Mouse (Mus musculus) hindbrain, postnatal 0 days (tissue): Measurements from ENCODE around the gene Sh3pxd2a. TPM values are rescaled to one million over a fixed set of nuclear protein-coding genes. Genes with fewer than 3 reads are reported as not detected.

Source experiments
- ATAC-seq: fragments of 200-750 bp; cut with Nextera tagmentation; 2 replicates; pipeline ENCODE4 v1.8.0; 2017; ENCODE audit warnings: mild to moderate bottlenecking, moderate TSS enrichment, moderate library complexity
- DNase-seq: peaks from one replicate; pipeline ENCODE4 v3.0.0-alpha.2; 2015; ENCODE audit warnings: low spot score
- H3K27ac ChIP-seq: fragments of 300-500 bp; sonication (generic); 2 replicates; pipeline ENCODE4 v1.5.1; 2014; ENCODE audit warnings: mild to moderate bottlenecking
- H3K27me3 ChIP-seq: fragments of 300-500 bp; sonication (generic); 2 replicates; pipeline ENCODE4 v1.6.1; 2014; ENCODE audit warnings: low read length, mixed read lengths; ENCODE audit not compliant: insufficient read depth
- H3K36me3 ChIP-seq: fragments of 300-500 bp; sonication (generic); 2 replicates; pipeline ENCODE4 v1.6.1; 2014; ENCODE audit warnings: low read length, mixed read lengths; ENCODE audit not compliant: insufficient read depth
- H3K4me1 ChIP-seq: fragments of 300-500 bp; sonication (generic); 2 replicates; pipeline ENCODE4 v1.6.1; 2014; ENCODE audit warnings: antibody characterized with exemption, low read length, mixed read lengths; ENCODE audit not compliant: insufficient read depth
- H3K4me2 ChIP-seq: fragments of 300-500 bp; sonication (generic); 2 replicates; pipeline ENCODE4 v1.6.1; 2014; ENCODE audit warnings: low read depth, mild to moderate bottlenecking, low read length, moderate library complexity, mixed read lengths
- H3K4me3 ChIP-seq: fragments of 300-500 bp; sonication (generic); 2 replicates; pipeline ENCODE4 v1.5.1; 2014; ENCODE audit warnings: low read length
- H3K9ac ChIP-seq: fragments of 300-500 bp; sonication (generic); replicated peaks from 2 replicates; pipeline ENCODE4 v1.6.1; 2014; ENCODE audit warnings: mild to moderate bottlenecking, low read length, moderate library complexity, mixed read lengths
- H3K9me3 ChIP-seq: fragments of 300-500 bp; sonication (generic); 2 replicates; pipeline ENCODE4 v1.6.1; 2016; ENCODE audit warnings: low read length, mixed read lengths
- CTCF ChIP-seq: IDR thresholded peaks from 2 replicates; pipeline ENCODE4 v1.5.1; 2016; ENCODE audit warnings: antibody characterized with exemption, control low read depth, low read depth
- WGBS: fragments of 180-500 bp; shearing (Covaris S2); extraction: QIAGEN DNeasy Blood & Tissue Kit; methylation state at CpG from one replicate; pipeline ENCODE4 v1.1.7; 2014; 5-methylcytosine and 5-hydroxymethylcytosine counted together
- polyA plus RNA-seq: library from polyadenylated mRNA; unstranded; fragments of >200 nt; fragmentation: Nextera tagmentation; extraction: Ambion mirVana; gene quantifications from 2 replicates; pipeline ENCODE4 v1.2.1, GENCODE M21; 2015
- total RNA-seq: library from RNA; depleted of rRNA; stranded (reverse); fragments of >200 nt; gene quantifications from 2 replicates; pipeline ENCODE4 v1.2.3, GENCODE M21; 2014

The Sh3pxd2a gene
- total and polyA plus RNA-seq, 2 experiments from 2014 or later, result 1.8 to 25.5 TPM

- Histone ChIP-seq H3K27ac (no peak overlapping the region; the same call in 1 of the 2 replicates), H3K4me1 (peaks cover 9% of the 10 kb centered on the region; the same call in 1 of the 2 replicates), H3K9me3 (no peaks in the 10 kb centered on the region), H3K4me3 (no peak overlapping the region), H3K36me3 (no peaks in the 10 kb centered on the region), H3K4me2 (no peak overlapping the region), H3K9ac (no peak overlapping the region), H3K27me3 (no peaks in the 10 kb centered on the region)
- no peak for DNase-seq
- ATAC-seq, result peak; percentile 8; the same call in 1 of the 2 replicates
- WGBS, result 30% methylated on average over 6 of the region's 6 CpGs
- TF ChIP-seq CTCF, result no peak
Observed at GRCm38 (mm10) chr19:47492422-47492821, 28.2 kb upstream of the Sh3pxd2a start.

- no peak overlapping the region for H3K4me2 ChIP-seq
- no peaks in the 10 kb centered on the region for H3K36me3 ChIP-seq
Observed at GRCm38 (mm10) chr19:47491853-47492252, 27.7 kb upstream of the Sh3pxd2a start.

GRCm38 (mm10) chr19:47489233-47489632 is 25.0 kb upstream of the Sh3pxd2a start:
- no peaks in the 10 kb centered on the region for H3K36me3 ChIP-seq
- H3K9ac ChIP-seq, result no peak overlapping the region
- no peaks in the 10 kb centered on the region for H3K9me3 ChIP-seq
- no peak overlapping the region for H3K4me2 ChIP-seq
- H3K27me3 ChIP-seq, result no peaks in the 10 kb centered on the region
- no peak overlapping the region for H3K4me3 ChIP-seq
- DNase-seq (no peak), ATAC-seq (no peak)
- peak; percentile 30; the same call in 1 of the 2 replicates for TF ChIP-seq CTCF
- H3K4me1 ChIP-seq, result peaks cover 8% of the 10 kb centered on the region; the same call in 1 of the 2 replicates
- no peak overlapping the region for H3K27ac ChIP-seq
- 89% methylated on average over 3 of the region's 3 CpGs for WGBS

More at GRCm38 (mm10) chr19:47491853-47492252, 27.7 kb upstream of the Sh3pxd2a start:
- H3K27me3 ChIP-seq, result no peaks in the 10 kb centered on the region
- DNase-seq (no peak), ATAC-seq (no peak)
- peaks cover 8% of the 10 kb centered on the region; the same call in 1 of the 2 replicates for H3K4me1 ChIP-seq
- no peak for TF ChIP-seq CTCF
- H3K4me3 ChIP-seq, result no peak overlapping the region
- 67% methylated on average over 2 of the region's 2 CpGs for whole genome bisulfite sequencing
- H3K27ac ChIP-seq, result no peak overlapping the region
- no peaks in the 10 kb centered on the region for H3K9me3 ChIP-seq
- H3K9ac ChIP-seq, result no peak overlapping the region

GRCm38 (mm10) chr19:47488250-47488649 is 24.0 kb upstream of the Sh3pxd2a start:
- Histone ChIP-seq H3K4me1 (peaks cover 8% of the 10 kb centered on the region; the same call in 1 of the 2 replicates), H3K4me2 (no peak overlapping the region), H3K27me3 (no peaks in the 10 kb centered on the region), H3K27ac (no peak overlapping the region), H3K9ac (no peak overlapping the region), H3K36me3 (no peaks in the 10 kb centered on the region), H3K9me3 (no peaks in the 10 kb centered on the region), H3K4me3 (no peak overlapping the region)
- peak; percentile 36 for TF ChIP-seq CTCF
- DNase-seq, result no peak
- 45% methylated on average over 4 of the region's 4 CpGs for WGBS
- no peak for ATAC-seq

- Histone ChIP-seq H3K9ac (no peak overlapping the region), H3K27me3 (no peaks in the 10 kb centered on the region), H3K4me2 (no peak overlapping the region), H3K9me3 (no peaks in the 10 kb centered on the region), H3K36me3 (no peaks in the 10 kb centered on the region), H3K4me3 (no peak overlapping the region), H3K27ac (no peak overlapping the region), H3K4me1 (0 out of 2 replicates have a peak, but pooled peaks cover 2% of the 10 kb centered on the region)
- 83% methylated on average over 9 of the region's 9 CpGs for WGBS
- TF ChIP-seq CTCF, result no peak
- ATAC-seq, result no peak
- no peak for DNase-seq
Observed at GRCm38 (mm10) chr19:47487572-47487971, 23.4 kb upstream of the Sh3pxd2a start.

GRCm38 (mm10) chr19:47485997-47486566 is 21.9 kb upstream of the Sh3pxd2a start:
- no peaks in the 10 kb centered on the region for H3K9me3 ChIP-seq
- DNase-seq (peak; percentile 25), ATAC-seq (peak; percentile 71)
- 34% methylated on average over 9 of the region's 9 CpGs for WGBS
- H3K4me1 ChIP-seq, result no peaks in the 10 kb centered on the region
- no peak overlapping the region for H3K4me3 ChIP-seq
- no peaks in the 10 kb centered on the region for H3K27me3 ChIP-seq
- no peak overlapping the region for H3K9ac ChIP-seq
- H3K27ac ChIP-seq, result peak overlapping the region; percentile 12; the same call in 1 of the 2 replicates
- TF ChIP-seq CTCF, result no peak
- H3K36me3 ChIP-seq, result no peaks in the 10 kb centered on the region
- 0 out of 2 replicates have a peak overlapping the region, but pooled peaks have one; percentile 17 for H3K4me2 ChIP-seq

- ATAC-seq, result peak; percentile 76
- Histone ChIP-seq H3K4me1 (no peaks in the 10 kb centered on the region), H3K9me3 (no peaks in the 10 kb centered on the region), H3K36me3 (no peaks in the 10 kb centered on the region), H3K4me3 (no peak overlapping the region), H3K27ac (peak overlapping the region; percentile 48; the same call in 1 of the 2 replicates), H3K9ac (no peak overlapping the region), H3K27me3 (no peaks in the 10 kb centered on the region), H3K4me2 (no peak overlapping the region)
- peak; percentile 61 for DNase-seq
- 73% methylated on average over 3 of the region's 3 CpGs for WGBS
- no peak for TF ChIP-seq CTCF
Observed at GRCm38 (mm10) chr19:47484110-47484509, 19.9 kb upstream of the Sh3pxd2a start.
